Mouse (Mus musculus) liver, embryonic 16.5 days (tissue): ENCODE measurements around the gene Kif1a. TPM values are rescaled to one million over a fixed set of nuclear protein-coding genes. Genes with fewer than 3 reads are reported as not detected.

Experiments
- ATAC-seq: fragments of 200-750 bp; cut with Nextera tagmentation; 2 replicates; pipeline ENCODE4 v1.8.0; 2017; ENCODE audit warnings: low read depth, mild to moderate bottlenecking, moderate number of reproducible peaks, moderate library complexity
- H3K27ac ChIP-seq: fragments of 300-500 bp; sonication (generic); 2 replicates; pipeline ENCODE4 v1.5.1; 2014; ENCODE audit warnings: mild to moderate bottlenecking, low read length
- H3K27me3 ChIP-seq: fragments of 300-500 bp; sonication (generic); 2 replicates; pipeline ENCODE4 v1.6.1; 2014; ENCODE audit warnings: low read depth, low read length, mixed read lengths; ENCODE audit not compliant: control insufficient read depth, insufficient read depth
- H3K36me3 ChIP-seq: fragments of 300-500 bp; sonication (generic); 2 replicates; pipeline ENCODE4 v1.6.1; 2014; ENCODE audit warnings: mild to moderate bottlenecking; ENCODE audit not compliant: control insufficient read depth, insufficient read depth
- H3K4me1 ChIP-seq: fragments of 300-500 bp; sonication (generic); 2 replicates; pipeline ENCODE4 v1.6.1; 2014; ENCODE audit warnings: low read depth, low read length, mixed read lengths; ENCODE audit not compliant: control insufficient read depth
- H3K4me2 ChIP-seq: fragments of 300-500 bp; sonication (generic); 2 replicates; pipeline ENCODE4 v1.6.1; 2014; ENCODE audit warnings: low read depth, low read length, mixed read lengths
- H3K4me3 ChIP-seq: fragments of 300-500 bp; sonication (generic); 2 replicates; pipeline ENCODE4 v1.5.1; 2014; ENCODE audit warnings: low read depth, mild to moderate bottlenecking, low read length
- H3K9ac ChIP-seq: fragments of 300-500 bp; sonication (generic); 2 replicates; pipeline ENCODE4 v1.6.1; 2014; ENCODE audit warnings: low read depth, low read length
- H3K9me3 ChIP-seq: fragments of 300-500 bp; sonication (generic); replicated peaks from 2 replicates; pipeline ENCODE4 v1.6.1; 2016; ENCODE audit warnings: low read length; ENCODE audit not compliant: control insufficient read depth
- WGBS: fragments of 180-500 bp; shearing (Covaris S2); extraction: QIAGEN DNeasy Blood & Tissue Kit; methylation state at CpG from one replicate; pipeline ENCODE4 v1.1.7; 2014; ENCODE audit not compliant: insufficient replicate concordance; 5-methylcytosine and 5-hydroxymethylcytosine counted together
- polyA plus RNA-seq: library from polyadenylated mRNA; unstranded; fragments of >200 nt; fragmentation: Nextera tagmentation; extraction: Ambion mirVana; gene quantifications from 2 replicates; pipeline ENCODE4 v1.2.1, GENCODE M21; 2015

The Kif1a gene
- polyA plus RNA-seq, 1 experiment from 2014 or later: 0.19 TPM

GRCm38 (mm10) chr1:92992880-92993279 is 108.9 kb downstream of the Kif1a start:
- Histone ChIP-seq H3K4me1 (no peaks in the 10 kb centered on the region), H3K36me3 (no peaks in the 10 kb centered on the region), H3K9me3 (no peaks in the 10 kb centered on the region), H3K9ac (no peak overlapping the region), H3K27me3 (no peaks in the 10 kb centered on the region), H3K4me2 (no peak overlapping the region), H3K27ac (no peak overlapping the region), H3K4me3 (no peak overlapping the region)
- WGBS: 64% methylated on average over 2 of the region's 2 CpGs
- ATAC-seq: no peak

- no peak overlapping the region for H3K9ac ChIP-seq
- 50% methylated on average over 6 of the region's 6 CpGs for WGBS
- ATAC-seq: no peak
These were observed 109.4 kb downstream of the Kif1a start for GRCm38 (mm10) chr1:92992214-92992855.

GRCm38 (mm10) chr1:92989891-92990290 is 111.9 kb downstream of the Kif1a start:
- Histone ChIP-seq H3K27ac (no peak overlapping the region), H3K4me3 (no peak overlapping the region), H3K4me1 (no peaks in the 10 kb centered on the region), H3K9ac (no peak overlapping the region), H3K4me2 (no peak overlapping the region), H3K9me3 (no peaks in the 10 kb centered on the region), H3K27me3 (no peaks in the 10 kb centered on the region), H3K36me3 (no peaks in the 10 kb centered on the region)
- whole genome bisulfite sequencing: 46% methylated on average over 4 of the region's 4 CpGs
- no peak for ATAC-seq

More at GRCm38 (mm10) chr1:92992214-92992855, 109.4 kb downstream of the Kif1a start:
- Histone ChIP-seq H3K9me3 (no peaks in the 10 kb centered on the region), H3K36me3 (no peaks in the 10 kb centered on the region), H3K27me3 (no peaks in the 10 kb centered on the region), H3K27ac (no peak overlapping the region), H3K4me2 (no peak overlapping the region), H3K4me1 (no peaks in the 10 kb centered on the region), H3K4me3 (no peak overlapping the region)

- Histone ChIP-seq H3K36me3 (no peaks in the 10 kb centered on the region), H3K9me3 (no peaks in the 10 kb centered on the region), H3K4me3 (no peak overlapping the region), H3K27ac (no peak overlapping the region), H3K4me1 (no peaks in the 10 kb centered on the region), H3K27me3 (no peaks in the 10 kb centered on the region), H3K9ac (no peak overlapping the region), H3K4me2 (no peak overlapping the region)
- WGBS: 54% methylated on average over 4 of the region's 4 CpGs
- no peak for ATAC-seq
These were observed 112.9 kb downstream of the Kif1a start for GRCm38 (mm10) chr1:92988894-92989293.

GRCm38 (mm10) chr1:92984999-92985398 is 116.8 kb downstream of the Kif1a start:
- H3K4me2 ChIP-seq: no peak overlapping the region
- no peaks in the 10 kb centered on the region for H3K36me3 ChIP-seq
- no peaks in the 10 kb centered on the region for H3K27me3 ChIP-seq
- no peak for ATAC-seq
- no peaks in the 10 kb centered on the region for H3K9me3 ChIP-seq
- H3K9ac ChIP-seq: no peak overlapping the region
- H3K27ac ChIP-seq: no peak overlapping the region
- H3K4me3 ChIP-seq: no peak overlapping the region
- H3K4me1 ChIP-seq: no peaks in the 10 kb centered on the region
- WGBS: 60% methylated on average over 5 of the region's 5 CpGs

GRCm38 (mm10) chr1:92982931-92983605 is 118.7 kb downstream of the Kif1a start:
- Histone ChIP-seq H3K27me3 (no peaks in the 10 kb centered on the region), H3K4me3 (no peak overlapping the region), H3K9ac (no peak overlapping the region), H3K4me1 (no peaks in the 10 kb centered on the region), H3K9me3 (no peaks in the 10 kb centered on the region), H3K36me3 (no peaks in the 10 kb centered on the region), H3K27ac (no peak overlapping the region), H3K4me2 (no peak overlapping the region)
- WGBS: 73% methylated on average over 17 of the region's 17 CpGs
- ATAC-seq: no peak

GRCm38 (mm10) chr1:92981056-92981845 is 120.5 kb downstream of the Kif1a start:
- no peaks in the 10 kb centered on the region for H3K36me3 ChIP-seq
- H3K4me3 ChIP-seq: no peak overlapping the region
- no peaks in the 10 kb centered on the region for H3K4me1 ChIP-seq
- peak; percentile 13; the same call in 1 of the 2 replicates for ATAC-seq
- no peak overlapping the region for H3K27ac ChIP-seq
- 46% methylated on average over 7 of the region's 7 CpGs for WGBS
- no peaks in the 10 kb centered on the region for H3K27me3 ChIP-seq
- no peak overlapping the region for H3K4me2 ChIP-seq
- H3K9me3 ChIP-seq: no peaks in the 10 kb centered on the region
- no peak overlapping the region for H3K9ac ChIP-seq

- Histone ChIP-seq H3K4me1 (no peaks in the 10 kb centered on the region), H3K27me3 (no peaks in the 10 kb centered on the region), H3K4me3 (no peak overlapping the region), H3K36me3 (no peaks in the 10 kb centered on the region), H3K9me3 (no peaks in the 10 kb centered on the region), H3K27ac (no peak overlapping the region), H3K9ac (no peak overlapping the region), H3K4me2 (no peak overlapping the region)
- no peak for ATAC-seq
- 45% methylated on average over 11 of the region's 11 CpGs for WGBS
These were observed 122.6 kb downstream of the Kif1a start for GRCm38 (mm10) chr1:92979073-92979602.
